In the genomic region with DNA sequence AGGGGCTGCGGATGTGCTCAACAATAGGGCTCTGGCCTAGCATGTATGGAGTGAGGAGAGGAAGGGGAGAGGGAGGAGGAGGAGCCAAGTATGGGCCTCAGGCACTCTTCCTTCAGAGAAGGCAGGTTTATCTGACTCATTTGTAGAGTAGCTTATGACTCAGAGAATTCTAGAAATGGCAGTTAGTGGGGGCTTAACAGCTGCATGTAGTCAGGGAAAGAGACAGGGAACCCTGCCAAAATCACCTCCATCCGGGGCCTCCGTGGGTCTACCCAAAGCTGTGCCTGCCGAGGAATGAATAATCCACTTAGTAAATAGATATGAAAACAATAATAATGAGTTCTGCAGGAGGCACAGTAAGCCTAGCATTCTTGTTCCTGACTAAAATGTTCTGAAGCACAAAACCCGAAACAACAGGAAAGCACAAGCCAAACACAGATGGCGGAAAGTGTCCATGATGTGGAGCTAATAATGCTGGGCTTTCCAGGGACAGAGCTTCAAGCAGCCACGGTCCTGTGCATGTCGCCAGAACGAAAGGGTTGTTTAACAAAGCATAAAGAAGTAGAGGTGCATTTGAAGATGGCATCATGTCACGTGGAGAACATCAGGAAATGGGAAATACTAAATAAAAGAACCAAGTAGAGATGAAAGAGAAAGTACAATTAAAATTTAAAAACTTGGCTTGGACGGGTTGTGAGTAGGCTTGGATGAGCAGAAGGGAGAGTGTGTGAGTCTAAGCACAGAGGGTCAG, we compare ENCODE assay signal across 9 mouse cellular contexts. TPM values are rescaled to one million over a fixed set of nuclear protein-coding genes. Genes with fewer than 3 reads are reported as not detected.
DNase-seq lines count a peak whose midpoint lies in the region; ATAC-seq and TF ChIP-seq lines count a peak whose summit lies in the region.
"Had no signal": no experiment of that assay in that cellular context is flagged by ENCODE, and none has a peak within 500 bp of the region (broad histone marks: within the 10 kb centered on the region; RNA-seq: fewer than 3 reads in every experiment).

No protein-coding gene starts in this region.

- no peak overlapping the region for H3K4me2 ChIP-seq in midbrain, embryonic 14.5 days (ENCODE audit: low read length)
- no peak overlapping the region for H3K4me2 ChIP-seq in midbrain, embryonic 11.5 days
- H3K4me2 ChIP-seq in embryonic facial prominence, embryonic 14.5 days (ENCODE audit: low read depth, low read length): no peak overlapping the region

- H3K9me3 ChIP-seq in midbrain, embryonic 14.5 days (ENCODE audit: control insufficient read depth, low read length): no peaks in the 10 kb centered on the region
- H3K9me3 ChIP-seq in midbrain, embryonic 11.5 days (ENCODE audit: control insufficient read depth, low read length): no peaks in the 10 kb centered on the region
- H3K9me3 ChIP-seq in embryonic facial prominence, embryonic 14.5 days (ENCODE audit: control insufficient read depth, low read length): no peaks in the 10 kb centered on the region

- no peaks in the 10 kb centered on the region for H3K4me1 ChIP-seq in midbrain, embryonic 14.5 days (ENCODE audit: control insufficient read depth, insufficient read depth, low read length)
- H3K4me1 ChIP-seq in midbrain, embryonic 11.5 days (ENCODE audit: control insufficient read depth, insufficient read depth, low read length): no peaks in the 10 kb centered on the region
- no peaks in the 10 kb centered on the region for H3K4me1 ChIP-seq in embryonic facial prominence, embryonic 14.5 days (ENCODE audit: control insufficient read depth, insufficient read depth, low read length)
- H3K4me1 ChIP-seq in small intestine, adult 2 months (ENCODE audit: control insufficient read depth, insufficient read depth, insufficient read length, low read length): peaks cover 53% of the 10 kb centered on the region
- peaks cover 9% of the 10 kb centered on the region for H3K4me1 ChIP-seq in cerebellum, adult 2 months (ENCODE audit: control insufficient read depth, insufficient read depth, low read length)

- H3K9ac ChIP-seq in midbrain, embryonic 14.5 days (replicated peaks; ENCODE audit: low read length): no peak overlapping the region
- no peak overlapping the region for H3K9ac ChIP-seq in midbrain, embryonic 11.5 days (ENCODE audit: low read length)
- no peak overlapping the region for H3K9ac ChIP-seq in embryonic facial prominence, embryonic 14.5 days (ENCODE audit: low read depth, low read length)

- no peaks in the 10 kb centered on the region for H3K36me3 ChIP-seq in midbrain, embryonic 14.5 days (ENCODE audit: control insufficient read depth, insufficient read depth, low read length)
- H3K36me3 ChIP-seq in midbrain, embryonic 11.5 days (ENCODE audit: control insufficient read depth, insufficient read depth, low read length): no peaks in the 10 kb centered on the region
- H3K36me3 ChIP-seq in embryonic facial prominence, embryonic 14.5 days (ENCODE audit: control insufficient read depth, insufficient read depth, low read length): no peaks in the 10 kb centered on the region
- no peaks in the 10 kb centered on the region for H3K36me3 ChIP-seq in small intestine, adult 2 months (ENCODE audit: control insufficient read depth, insufficient read depth, low read length)

- H3K4me3 ChIP-seq in midbrain, embryonic 14.5 days (replicated peaks; ENCODE audit: low read depth, low read length): no peak overlapping the region
- no peak overlapping the region for H3K4me3 ChIP-seq in midbrain, embryonic 11.5 days (ENCODE audit: low read depth, low read length)
- H3K4me3 ChIP-seq in embryonic facial prominence, embryonic 14.5 days (ENCODE audit: low read depth, low read length): no peak overlapping the region
- H3K4me3 ChIP-seq in small intestine, adult 2 months (ENCODE audit: low read depth, low read length): no peak overlapping the region
- no peak overlapping the region for H3K4me3 ChIP-seq in cerebellum, adult 2 months (replicated peaks; ENCODE audit: insufficient read depth, low read depth, low read length)

- H3K27me3 ChIP-seq in midbrain, embryonic 14.5 days (ENCODE audit: control insufficient read depth, insufficient read depth, low read length): no peaks in the 10 kb centered on the region
- H3K27me3 ChIP-seq in midbrain, embryonic 11.5 days (ENCODE audit: control insufficient read depth, insufficient read depth, low read length): no peaks in the 10 kb centered on the region
- no peaks in the 10 kb centered on the region for H3K27me3 ChIP-seq in embryonic facial prominence, embryonic 14.5 days (replicated peaks; ENCODE audit: control insufficient read depth, insufficient read depth, low read length)
- no peaks in the 10 kb centered on the region for H3K27me3 ChIP-seq in small intestine, adult 2 months (ENCODE audit: control insufficient read depth, insufficient read depth, low read length)
- no peaks in the 10 kb centered on the region for H3K27me3 ChIP-seq in cerebellum, adult 2 months (ENCODE audit: control insufficient read depth, insufficient read depth, low read length)

- 79% methylated on average over 11 of the region's 11 CpGs for WGBS in midbrain, embryonic 14.5 days
- WGBS in midbrain, embryonic 11.5 days: 79% methylated on average over 11 of the region's 11 CpGs
- 55% methylated on average over 11 of the region's 11 CpGs for WGBS in embryonic facial prominence, embryonic 14.5 days
- 45% methylated on average over 11 of the region's 11 CpGs for WGBS in small intestine, adult 2 months
- 51% methylated on average over 11 of the region's 11 CpGs for WGBS in cerebellum, adult 2 months

- peak; percentile 4 for DNase-seq in midbrain, embryonic 14.5 days
- no peak for DNase-seq in midbrain, embryonic 11.5 days (ENCODE audit: low spot score, missing footprints)
- DNase-seq in embryonic facial prominence, embryonic 14.5 days (ENCODE audit: low spot score): peak; percentile 81
- peak; percentile 52 for DNase-seq in layer of hippocampus, adult 9-10 months (ENCODE audit: low spot score)
- no peak for DNase-seq in thymus, postnatal 4 days
- no peak for DNase-seq in cerebellum, adult 2 months
- no peak for DNase-seq in embryo, embryonic 10.5 days (ENCODE audit: low spot score)
- DNase-seq: retina, postnatal 1 day had no signal

- no peak for TF ChIP-seq CTCF in small intestine, adult 2 months (IDR thresholded peaks at IDR 0.05; ENCODE audit: extremely low read depth, insufficient read length, insufficient replicate concordance, low read depth, low read length)
- no peak for TF ChIP-seq CTCF in cerebellum, adult 2 months (IDR thresholded peaks at IDR 0.05; ENCODE audit: borderline replicate concordance, insufficient read depth, low read depth, low read length)

- no peak for TF ChIP-seq POLR2A in small intestine, adult 2 months (IDR thresholded peaks at IDR 0.05; ENCODE audit: low read depth, low read length)
- no peak for TF ChIP-seq POLR2A in cerebellum, adult 2 months (IDR thresholded peaks at IDR 0.05; ENCODE audit: borderline replicate concordance, insufficient read depth, low read length)

- ATAC-seq in midbrain, embryonic 14.5 days (ENCODE audit: low FRiP score, low TSS enrichment): no peak
- no peak for ATAC-seq in midbrain, embryonic 11.5 days (ENCODE audit: low FRiP score)
- peak; percentile 71 for ATAC-seq in embryonic facial prominence, embryonic 14.5 days (ENCODE audit: low read depth)

- no peak overlapping the region for H3K27ac ChIP-seq in midbrain, embryonic 14.5 days (replicated peaks; ENCODE audit: low read depth, low read length)
- no peak overlapping the region for H3K27ac ChIP-seq in midbrain, embryonic 11.5 days (ENCODE audit: low read depth, low read length)
- H3K27ac ChIP-seq in embryonic facial prominence, embryonic 14.5 days (replicated peaks; ENCODE audit: low read depth, low read length): 0 out of 2 replicates have a peak overlapping the region, but pooled peaks have one; percentile 12
- peak overlapping the region; percentile 13; the same call in 1 of the 2 replicates for H3K27ac ChIP-seq in small intestine, adult 2 months (ENCODE audit: insufficient read depth, low read depth, low read length)
- H3K27ac ChIP-seq in cerebellum, adult 2 months (ENCODE audit: insufficient read depth, low read length): no peak overlapping the region

RNA-seq across cellular contexts. Expression of a gene that starts 8.3 kb away (rescaled TPM):
- 6.0 and 6.8 TPM in 2 replicates for polyA plus RNA-seq in midbrain, embryonic 14.5 days (2014; fragmentation: Nextera tagmentation; extraction: Ambion mirVana)
- polyA plus RNA-seq in midbrain, embryonic 11.5 days (2014; fragmentation: Nextera tagmentation; extraction: Ambion mirVana): 6.2 and 7.1 TPM in 2 replicates
- 8.2 and 8.6 TPM in 2 replicates for polyA plus RNA-seq in embryonic facial prominence, embryonic 14.5 days (2014; fragmentation: Nextera tagmentation; extraction: Ambion mirVana)
- polyA plus RNA-seq in small intestine, adult 2 months (2012; rRNA removed): 3.4 and 7.7 TPM in 2 replicates
- 4.9 and 5.4 TPM in 2 replicates for polyA plus RNA-seq in cerebellum, adult 2 months (2012; rRNA removed)

RNA-seq across cellular contexts. Expression of a gene that starts 39.1 kb away (rescaled TPM):
- polyA plus RNA-seq in midbrain, embryonic 14.5 days (2014; fragmentation: Nextera tagmentation; extraction: Ambion mirVana): 0.11 and 0.16 TPM in 2 replicates
- polyA plus RNA-seq in midbrain, embryonic 11.5 days (2014; fragmentation: Nextera tagmentation; extraction: Ambion mirVana): 0.19 and 0.59 TPM in 2 replicates
- polyA plus RNA-seq in embryonic facial prominence, embryonic 14.5 days (2014; fragmentation: Nextera tagmentation; extraction: Ambion mirVana): 2.2 and 3.7 TPM in 2 replicates
- polyA plus RNA-seq in small intestine, adult 2 months (2012; rRNA removed): 15.8 and 33.8 TPM in 2 replicates
- 0.08 and 0.11 TPM in 2 replicates for polyA plus RNA-seq in cerebellum, adult 2 months (2012; rRNA removed)

Comparison
In these comparisons a context has a peak if more than half of its experiments do, and no peak if none do; other contexts are left out.
1. DNase-seq: peak in midbrain, embryonic 14.5 days (single experiment), embryonic facial prominence, embryonic 14.5 days (single experiment) and layer of hippocampus, adult 9-10 months (single experiment); none in midbrain, embryonic 11.5 days (single experiment), thymus, postnatal 4 days (single experiment), cerebellum, adult 2 months (0 of 2) and embryo, embryonic 10.5 days (single experiment).
2. H3K27ac ChIP-seq: peak in embryonic facial prominence, embryonic 14.5 days (single experiment) and small intestine, adult 2 months (single experiment); none in midbrain, embryonic 14.5 days (single experiment), midbrain, embryonic 11.5 days (single experiment) and cerebellum, adult 2 months (single experiment).